Mouse (Mus musculus): ENCODE results near the gene Rnft1.

DNA sequence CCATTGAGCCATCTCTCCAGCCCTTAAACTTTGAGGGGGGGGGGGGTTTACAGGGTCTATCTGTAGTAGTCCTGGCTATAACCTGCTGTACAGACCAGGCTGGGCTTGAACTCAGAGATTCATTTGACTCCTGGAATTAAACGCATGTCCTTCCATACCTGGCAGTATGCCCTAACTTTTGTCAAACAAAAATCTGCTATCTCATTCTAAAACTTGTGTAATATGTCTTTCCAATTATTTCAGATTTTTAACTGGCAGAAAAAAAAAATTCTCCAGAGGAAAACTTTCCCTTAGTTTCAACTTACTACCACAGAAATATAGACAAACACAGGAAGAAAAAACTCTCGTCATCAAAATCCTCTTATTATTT lies 56.0 kb downstream of the Rnft1 start:
- TF ChIP-seq CTCF (IDR thresholded peaks at IDR 0.05) = no peak
- no peak for TF ChIP-seq EP300 (IDR thresholded peaks at IDR 0.05; ENCODE audit: insufficient read depth, low read depth, low read length)
- no peak for TF ChIP-seq POLR2A (IDR thresholded peaks at IDR 0.05; ENCODE audit: insufficient read depth, low read depth, low read length)

Measured in heart, adult 2 months (tissue).